Mouse (Mus musculus) lung, postnatal 36 days (tissue): ENCODE results near the gene Myh7b.
A peak's percentile ranks its signal among the peaks of the same experiment; 100 is the strongest.

ENCODE experiments used
- DNase-seq: peaks from one replicate; pipeline ENCODE4 v3.0.0; 2022; ENCODE audit warnings: mixed read lengths

The Myh7b gene

DNA sequence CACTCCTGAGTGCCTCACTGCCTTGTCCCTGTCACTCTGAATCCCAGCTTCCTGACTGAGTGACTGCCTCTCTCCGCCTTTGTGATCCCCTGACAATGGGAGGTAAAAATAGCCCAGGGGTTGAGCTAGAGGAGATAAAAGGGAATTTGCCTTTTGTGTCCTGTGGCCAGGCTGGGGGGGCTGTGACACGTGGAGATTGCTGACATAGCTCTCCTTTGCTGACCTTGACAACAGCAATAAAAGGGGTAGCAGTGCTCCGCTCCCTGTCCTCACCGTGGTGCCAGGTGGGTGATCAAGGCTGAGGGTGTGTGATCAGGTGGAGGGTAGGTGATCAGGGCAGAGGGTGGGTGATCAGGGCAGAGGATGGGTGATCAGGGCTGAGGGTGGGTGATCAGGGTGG, at the start of gene Myh7b:
Myh7b (plus strand) TSS at position 235 of the 400 bp plus-strand sequence.
- no peak for DNase-seq

DNA sequence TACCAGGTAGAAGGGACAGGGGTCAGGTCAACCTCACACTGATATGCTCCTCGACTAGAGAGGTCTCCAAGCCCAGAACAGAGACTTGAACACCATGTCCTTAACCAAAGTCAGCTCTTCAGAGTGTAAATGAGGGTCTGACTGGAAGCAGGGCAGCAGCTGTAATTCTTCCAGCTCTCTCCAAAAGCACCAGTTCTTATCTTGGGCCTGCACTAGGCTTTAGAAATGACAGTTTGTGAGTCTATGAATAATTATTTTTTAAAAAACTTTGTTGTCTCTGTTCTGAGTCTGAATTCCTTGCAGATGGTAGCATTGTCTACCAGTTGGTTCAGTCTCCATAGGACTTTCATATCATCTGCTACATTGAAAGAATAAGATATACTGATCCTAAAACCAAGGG, 48.8 kb upstream of the Myh7b start:
- no peak for DNase-seq

DNA sequence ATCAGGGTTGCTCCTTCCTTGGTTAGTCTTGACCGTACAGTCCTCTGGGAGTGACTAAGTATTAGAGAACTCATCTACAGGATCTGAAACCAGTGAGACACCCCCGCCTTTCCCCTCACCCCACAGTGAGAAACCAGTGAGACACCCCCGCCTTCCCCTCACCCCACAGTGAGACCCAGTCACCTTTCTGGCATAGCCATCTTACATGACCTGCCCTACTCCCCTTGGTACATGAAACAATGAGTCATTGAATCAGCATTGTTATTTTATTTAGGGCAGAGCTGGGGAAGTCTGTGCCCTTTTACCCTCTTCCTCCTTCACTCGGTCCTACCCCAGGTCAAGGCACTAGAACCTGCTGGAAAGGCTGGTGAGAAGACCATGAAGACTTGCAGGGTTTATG, 48.1 kb upstream of the Myh7b start:
- DNase-seq: no peak

DNA sequence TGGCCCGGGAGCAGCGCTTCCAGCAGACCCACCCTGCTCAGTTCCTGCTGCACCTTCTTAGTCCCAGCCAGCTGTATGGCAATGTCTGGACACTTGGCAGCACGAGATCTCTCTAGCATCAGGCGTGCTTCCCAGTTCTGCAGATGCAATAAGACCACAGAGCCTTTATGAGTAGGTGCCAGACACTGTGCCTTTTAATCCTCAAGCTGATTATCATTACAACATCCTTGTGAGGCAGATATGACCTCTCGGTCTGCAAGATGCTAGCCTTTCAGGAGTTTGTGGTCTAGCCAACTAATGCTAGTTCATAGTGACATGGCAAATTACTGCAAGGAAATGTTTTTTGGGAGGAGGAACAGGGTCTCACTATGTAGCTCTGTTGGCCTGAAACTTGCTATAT, 43.3 kb upstream of the Myh7b start:
- DNase-seq: no peak

GRCm38 (mm10) chr2:155569223-155569807, 41.7 kb upstream of the Myh7b start:
- no peak for DNase-seq

GRCm38 (mm10) chr2:155573001-155573400, 38.0 kb upstream of the Myh7b start:
- peak; percentile 59 for DNase-seq

DNA sequence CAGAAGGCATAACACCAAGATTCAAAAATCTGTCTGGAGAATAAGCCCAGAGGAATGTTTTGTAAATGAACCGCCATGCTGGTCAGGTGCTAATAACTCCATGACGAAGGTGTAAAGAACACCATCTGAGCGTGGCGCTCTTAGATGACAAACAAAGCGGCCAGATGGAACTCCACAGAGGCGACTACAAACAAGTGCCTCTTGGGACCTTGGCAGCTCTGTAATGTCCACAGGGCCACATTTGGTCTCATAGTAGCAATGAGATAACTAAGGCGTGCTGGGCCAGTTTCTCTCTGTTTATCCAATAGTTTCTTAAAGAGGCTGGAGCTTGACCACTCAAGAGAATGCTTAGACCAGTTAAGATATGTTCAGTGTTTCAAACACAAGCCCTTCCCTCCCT, 37.0 kb upstream of the Myh7b start:
- DNase-seq: peak; percentile 55

- peak; percentile 30 for DNase-seq
These were observed 36.3 kb upstream of the Myh7b start for GRCm38 (mm10) chr2:155574700-155575099.

DNA sequence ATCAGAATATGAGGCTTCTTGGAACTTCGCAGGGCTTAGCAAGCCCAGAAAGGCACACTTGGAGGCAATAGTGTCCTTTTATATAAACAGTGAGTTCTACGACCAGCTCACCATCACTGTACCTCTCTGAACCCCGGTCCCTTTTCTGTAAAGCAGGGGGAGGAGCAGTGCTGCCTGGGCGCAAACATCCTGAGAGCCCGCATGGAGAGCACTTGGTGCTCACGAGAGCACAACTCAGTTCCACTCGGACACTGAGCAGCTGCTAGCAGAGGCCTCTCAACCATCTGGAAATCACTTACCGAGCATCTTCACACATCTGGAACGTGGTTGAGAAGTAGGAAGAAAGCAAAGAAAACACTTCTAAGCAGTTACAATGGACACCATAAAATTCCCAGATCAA, 34.4 kb upstream of the Myh7b start:
- peak; percentile 42 for DNase-seq

DNA sequence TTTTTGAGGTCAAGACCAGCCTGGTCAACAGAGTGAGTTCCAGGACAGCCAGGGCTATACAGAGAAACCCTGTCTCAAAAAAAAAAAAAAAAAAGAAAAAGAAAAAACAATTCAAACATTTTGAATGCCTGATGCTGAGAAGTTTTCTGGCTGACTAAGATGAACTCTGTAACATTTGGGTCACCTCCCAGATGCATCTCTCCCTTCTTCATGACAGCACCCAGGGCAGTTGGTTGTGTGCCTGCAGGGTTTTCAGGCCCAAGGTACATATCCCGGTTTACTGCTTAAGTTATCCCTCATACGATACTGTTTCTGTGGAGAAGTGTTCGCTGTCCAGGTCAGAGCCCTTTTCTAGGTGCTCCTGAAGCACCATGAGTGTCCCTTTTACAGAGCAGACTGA, 30.7 kb upstream of the Myh7b start:
- DNase-seq: no peak

DNA sequence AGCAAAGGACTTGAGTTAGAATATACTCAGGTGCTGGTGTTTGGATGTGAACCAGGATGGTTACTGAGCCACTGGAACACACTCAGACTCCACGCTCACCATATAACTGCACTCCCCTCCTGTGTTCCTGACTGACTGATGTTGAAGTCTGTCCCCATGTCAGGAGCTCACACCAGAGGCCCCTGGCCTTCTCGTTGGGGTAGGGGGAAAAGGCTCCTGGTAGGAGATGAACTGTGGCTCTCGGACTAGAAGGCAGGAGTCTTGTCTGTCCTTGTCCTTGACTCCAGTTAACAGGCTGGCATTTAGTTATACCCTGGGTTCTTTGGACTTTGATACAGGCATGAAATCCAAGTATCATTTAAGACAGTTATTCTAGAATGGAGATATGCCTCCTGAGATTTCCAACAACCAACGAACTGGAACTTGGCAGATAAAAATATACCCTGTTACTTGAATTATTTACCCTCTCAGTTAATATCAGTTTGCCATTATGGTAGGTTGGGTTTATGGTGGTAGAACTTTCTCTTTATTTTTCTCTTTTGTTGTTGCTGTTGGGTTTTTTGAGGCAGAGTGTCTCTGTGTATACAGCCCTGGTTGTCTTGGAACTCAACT, 28.5 kb upstream of the Myh7b start:
- no peak for DNase-seq

DNA sequence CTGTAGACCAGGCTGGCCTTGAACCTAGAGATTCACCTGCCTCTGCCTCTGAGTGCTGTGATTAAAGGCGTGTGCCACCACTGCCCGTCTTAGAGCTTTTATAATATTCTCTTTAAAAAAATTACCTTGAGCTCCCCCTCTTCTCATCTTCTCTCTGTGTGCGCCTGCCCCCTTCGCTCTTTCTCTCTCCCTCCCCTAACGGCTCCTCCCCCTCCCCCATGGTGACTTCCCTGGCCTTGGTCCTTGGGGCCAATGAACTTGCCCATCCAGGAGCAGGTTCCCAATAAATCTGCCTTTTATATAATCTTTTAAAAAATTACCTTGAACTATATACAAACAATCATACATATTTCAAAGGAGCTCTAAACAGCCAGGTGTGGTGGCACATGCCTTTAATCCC, 28.0 kb upstream of the Myh7b start:
- DNase-seq: no peak

- DNase-seq: peak; percentile 85
These were observed 27.0 kb upstream of the Myh7b start for GRCm38 (mm10) chr2:155583927-155584530.

DNA sequence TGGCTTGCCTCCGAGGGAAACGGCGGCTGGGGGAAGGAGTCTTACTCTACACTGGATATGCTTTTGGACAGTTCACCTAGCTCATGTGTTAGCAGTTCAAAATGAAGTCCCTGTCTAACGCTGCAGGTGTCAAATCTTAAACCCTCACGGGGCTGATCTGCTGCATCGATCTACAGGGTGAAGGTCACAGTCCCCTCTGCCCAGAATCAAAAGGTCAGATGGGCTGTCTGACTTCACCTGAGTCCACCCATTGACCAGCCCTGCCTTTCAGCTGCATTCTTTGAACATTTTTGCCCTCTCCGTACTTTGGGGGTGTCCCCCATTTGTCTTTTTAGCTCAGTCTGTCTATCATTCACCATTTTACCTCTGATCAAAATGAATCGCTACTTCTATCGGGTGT, 25.9 kb upstream of the Myh7b start:
- DNase-seq: no peak

- DNase-seq: peak; percentile 60
These were observed 25.5 kb upstream of the Myh7b start for GRCm38 (mm10) chr2:155585486-155585885.

DNA sequence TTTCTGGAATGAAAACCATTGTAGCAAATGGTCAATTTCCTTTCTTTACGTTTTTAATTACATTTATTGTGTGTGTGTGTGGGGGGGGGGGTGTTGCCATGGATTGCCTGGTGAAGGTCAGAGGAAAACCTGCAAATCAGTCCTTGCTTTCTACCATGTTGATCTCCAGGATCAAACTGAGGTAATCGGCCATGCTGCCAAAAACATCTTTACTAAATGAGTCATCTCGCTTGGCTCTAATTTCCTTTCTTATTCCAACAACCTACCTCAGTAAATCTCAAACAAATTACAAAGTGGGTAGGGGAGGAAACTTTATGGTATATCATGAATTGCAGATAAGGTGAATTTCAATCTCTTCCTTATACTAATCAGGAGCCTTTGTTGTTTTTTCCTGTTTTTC, 22.9 kb upstream of the Myh7b start:
- DNase-seq: peak; percentile 14

- no peak for DNase-seq
These were observed 21.5 kb upstream of the Myh7b start for GRCm38 (mm10) chr2:155589521-155589920.

DNA sequence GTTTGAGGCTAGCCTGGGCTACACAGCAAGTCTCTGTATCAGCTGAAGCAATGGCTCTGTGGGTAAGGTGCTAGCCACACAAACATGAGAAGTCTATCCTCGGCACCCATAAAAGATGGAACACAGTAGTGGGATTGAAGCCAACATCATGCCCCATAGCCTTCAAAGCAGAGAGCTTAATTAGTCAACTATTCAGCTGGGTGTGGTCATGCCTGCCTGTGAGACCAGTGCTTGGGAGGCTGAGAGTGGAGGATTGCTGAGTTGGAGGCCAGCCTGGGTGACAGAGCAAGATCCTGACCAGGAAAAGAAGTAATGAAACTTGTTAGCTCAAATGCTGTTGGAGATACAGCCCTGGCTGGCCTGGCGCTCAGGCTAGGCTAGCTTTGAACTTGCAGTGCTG, 20.1 kb upstream of the Myh7b start:
- no peak for DNase-seq

GRCm38 (mm10) chr2:155591676-155592075, 19.3 kb upstream of the Myh7b start:
- DNase-seq: peak; percentile 17

DNA sequence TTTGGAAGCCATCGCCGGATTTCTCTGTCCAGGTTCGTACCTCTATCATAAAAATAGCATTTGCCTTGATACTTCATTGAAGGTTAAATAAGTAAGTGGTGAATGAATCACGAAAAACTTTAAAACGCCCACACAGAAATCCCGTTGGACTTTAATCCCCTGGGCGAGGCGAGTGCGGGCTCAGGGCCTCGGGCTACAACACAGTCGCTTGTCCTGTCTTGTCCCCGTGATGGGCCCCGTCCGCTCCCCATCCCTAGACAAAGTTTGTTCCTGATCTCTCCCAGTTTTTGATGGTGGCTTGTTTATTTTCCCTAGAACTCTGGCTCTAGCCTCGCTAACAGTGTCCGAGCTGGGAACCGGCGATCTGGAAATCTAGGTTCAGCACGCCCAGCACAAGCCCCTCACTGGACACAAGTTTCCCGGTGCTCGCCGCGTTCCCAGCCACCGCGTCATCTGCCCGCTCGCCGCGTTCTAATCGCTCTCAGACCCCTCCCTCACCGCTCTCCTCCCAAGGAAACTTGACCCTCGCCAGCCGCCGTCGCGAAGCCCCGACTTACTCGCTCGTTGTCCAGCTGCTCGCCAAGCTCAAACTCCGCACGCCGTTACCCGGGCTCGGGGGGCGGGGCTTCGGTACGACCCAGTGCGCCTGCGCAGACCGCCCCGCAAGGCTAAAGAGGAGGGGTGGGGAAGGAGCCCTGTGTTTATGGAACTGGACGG, 18.7 kb upstream of the Myh7b start, which contains the start of gene Gss:
Gss (minus strand) TSS at position 674 of the 717 bp plus-strand sequence.
- peak; percentile 99 for DNase-seq

DNA sequence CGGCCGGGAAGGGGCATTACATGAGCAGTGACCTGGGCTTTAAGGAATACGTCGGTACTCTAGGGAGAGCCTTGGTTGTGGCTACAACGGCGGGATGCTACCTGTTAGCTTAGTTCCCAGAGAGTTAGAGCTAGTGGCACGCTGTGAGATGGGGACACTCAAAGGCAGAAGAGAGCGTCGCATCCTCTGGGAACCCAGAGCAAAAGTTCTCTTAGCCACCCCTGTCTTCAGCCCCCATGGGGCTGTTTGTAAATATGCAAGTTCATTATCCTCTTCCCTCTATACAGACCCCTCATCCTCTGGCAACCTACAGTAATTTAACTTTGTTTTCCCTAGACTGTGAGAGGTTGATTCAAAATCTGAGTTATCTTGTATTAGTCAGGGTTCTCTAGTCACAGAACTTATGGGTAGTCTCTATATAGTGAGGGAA, 18.1 kb upstream of the Myh7b start:
- DNase-seq: no peak

DNA sequence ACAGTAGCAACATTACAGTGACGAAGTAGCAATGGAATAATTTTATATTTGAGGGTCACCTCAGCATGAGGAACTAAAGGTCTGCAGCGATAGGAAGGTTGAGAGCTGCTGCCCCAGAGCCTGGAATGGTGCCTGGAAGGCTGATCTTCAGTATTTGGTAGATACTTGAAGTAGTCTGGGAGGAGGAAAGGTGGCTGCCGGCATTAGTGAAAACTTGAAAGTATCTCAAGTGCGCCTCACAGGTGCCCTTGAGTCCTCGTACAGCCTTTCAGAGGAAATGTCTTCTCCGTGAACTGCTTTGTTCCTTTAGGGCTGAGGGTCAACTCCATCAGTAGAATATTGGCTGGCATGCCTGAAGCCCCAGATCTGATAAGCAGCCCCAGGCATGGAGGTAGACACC, 15.5 kb upstream of the Myh7b start:
- peak; percentile 62 for DNase-seq

DNA sequence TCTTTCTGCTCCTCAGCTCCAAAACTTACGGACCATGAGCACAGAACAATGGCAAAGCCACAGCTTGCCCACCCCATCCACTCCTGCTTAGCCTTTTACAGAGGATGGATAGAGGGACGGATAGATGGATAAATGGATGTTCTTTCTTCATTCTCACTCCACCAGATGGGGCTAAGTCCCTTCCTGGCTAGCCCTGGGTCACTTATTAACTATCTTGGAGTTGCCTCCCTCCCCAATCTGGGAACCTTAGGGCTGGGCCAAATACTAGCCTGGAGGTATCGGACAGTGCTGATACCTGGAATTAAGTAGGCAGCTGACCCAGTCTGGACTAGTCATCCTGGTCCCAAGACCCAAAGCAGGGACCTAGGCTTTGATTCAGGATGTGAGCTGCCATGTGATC, 7.3 kb upstream of the Myh7b start:
- DNase-seq: no peak
